Mouse (Mus musculus) liver, embryonic 11.5 days (tissue): ENCODE data around the gene Mtif2. TPM values are rescaled to one million over a fixed set of nuclear protein-coding genes. Genes with fewer than 3 reads are reported as not detected.
A peak's percentile ranks its signal among the peaks of the same experiment; 100 is the strongest.

Source experiments
- ATAC-seq: fragments of 200-750 bp; cut with Nextera tagmentation; replicated peaks from 2 replicates; pipeline ENCODE4 v1.8.0; 2017; ENCODE audit warnings: moderate number of reproducible peaks, mild to moderate bottlenecking, moderate TSS enrichment, moderate library complexity; ENCODE audit not compliant: low FRiP score
- DNase-seq: peaks from one replicate; pipeline ENCODE4 v3.0.0-alpha.2; 2017; ENCODE audit warnings: low spot score
- H3K27ac ChIP-seq: fragments of 300-500 bp; sonication (generic); 2 replicates; pipeline ENCODE4 v1.5.1; 2014; ENCODE audit warnings: mild to moderate bottlenecking, low read depth, low read length, control low read depth
- H3K27me3 ChIP-seq: fragments of 300-500 bp; sonication (generic); replicated peaks from 2 replicates; pipeline ENCODE4 v1.6.1; 2014; ENCODE audit warnings: low read length, mixed read lengths; ENCODE audit not compliant: control insufficient read depth, insufficient read depth
- H3K36me3 ChIP-seq: fragments of 300-500 bp; sonication (generic); 2 replicates; pipeline ENCODE4 v1.6.1; 2014; ENCODE audit warnings: mild to moderate bottlenecking, low read length, moderate library complexity, mixed read lengths; ENCODE audit not compliant: control insufficient read depth, insufficient read depth
- H3K4me1 ChIP-seq: fragments of 300-500 bp; sonication (generic); replicated peaks from 2 replicates; pipeline ENCODE4 v1.6.1; 2014; ENCODE audit warnings: low read length, mixed read lengths; ENCODE audit not compliant: control insufficient read depth, insufficient read depth
- H3K4me2 ChIP-seq: fragments of 300-500 bp; sonication (generic); 2 replicates; pipeline ENCODE4 v1.6.1; 2014; ENCODE audit warnings: mild to moderate bottlenecking, control low read depth, moderate library complexity
- H3K4me3 ChIP-seq: fragments of 300-500 bp; sonication (generic); 2 replicates; pipeline ENCODE4 v1.5.1; 2014; ENCODE audit warnings: low read depth, low read length, control low read depth
- H3K9ac ChIP-seq: fragments of 300-500 bp; sonication (generic); 2 replicates; pipeline ENCODE4 v1.6.1; 2014; ENCODE audit warnings: low read depth, low read length, control low read depth
- H3K9me3 ChIP-seq: fragments of 300-500 bp; sonication (generic); 2 replicates; pipeline ENCODE4 v1.6.1; 2016; ENCODE audit warnings: low read length, inconsistent platforms, mixed read lengths; ENCODE audit not compliant: control insufficient read depth
- WGBS: fragments of 180-500 bp; shearing (Covaris S2); extraction: QIAGEN DNeasy Blood & Tissue Kit; methylation state at CpG from one replicate; pipeline ENCODE4 v1.1.7; 2014; 5-methylcytosine and 5-hydroxymethylcytosine counted together
- polyA plus RNA-seq: library from polyadenylated mRNA; unstranded; fragments of >200 nt; fragmentation: Nextera tagmentation; extraction: Ambion mirVana; gene quantifications from 2 replicates; pipeline ENCODE4 v1.2.1, GENCODE M21; 2014

The Mtif2 gene
- polyA plus RNA-seq = 38.3 and 44.7 TPM in 2 replicates

DNA sequence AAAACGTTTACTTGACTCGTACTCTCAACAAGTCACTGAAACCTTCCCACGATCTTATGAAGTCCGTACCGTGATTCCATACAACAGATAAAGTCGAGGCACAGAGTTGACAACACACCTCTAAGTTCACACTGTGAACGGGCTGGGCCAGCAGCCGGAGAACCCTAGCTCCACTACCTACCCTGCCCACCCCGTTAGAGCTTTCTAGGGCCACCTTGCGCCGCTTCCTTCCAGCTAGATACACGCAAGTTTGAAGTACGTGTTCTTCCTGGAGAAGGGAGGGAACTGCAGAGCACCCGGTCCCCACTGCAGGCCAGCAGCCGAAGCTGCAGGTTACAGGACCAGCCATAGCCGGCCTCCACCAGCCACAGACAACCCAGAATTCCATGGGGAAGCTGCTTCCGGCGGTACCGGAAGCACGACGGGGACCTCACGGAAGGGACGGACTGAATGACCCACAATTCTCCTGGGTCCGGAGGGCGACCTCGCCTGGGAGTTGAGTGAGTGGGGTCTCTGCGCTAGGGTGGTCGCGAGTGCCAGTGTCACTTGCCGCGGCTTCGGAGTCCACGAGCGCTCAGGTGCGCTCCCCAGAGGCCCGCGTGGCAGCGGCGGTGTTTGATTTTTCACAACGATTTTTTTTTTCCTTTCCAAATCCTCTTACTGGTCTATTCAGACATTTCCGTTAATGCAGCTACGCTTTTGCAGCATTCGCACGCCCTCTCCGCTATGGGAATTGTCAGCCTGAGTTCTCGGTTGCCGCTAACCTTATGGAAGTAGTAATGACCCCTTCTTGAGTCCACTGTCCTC is at the start of gene Mtif2:
Mtif2 (plus strand) TSS at position 421 of the 807 bp plus-strand sequence.
- Histone ChIP-seq H3K4me3 (peak within 1 kb of the TSS; percentile 84), H3K9me3 (no peaks in the 10 kb centered on the region), H3K4me2 (peak within 1 kb of the TSS; percentile 78), H3K9ac (peak within 1 kb of the TSS; percentile 84), H3K27ac (peak within 1 kb of the TSS; percentile 84), H3K36me3 (no peaks in the 10 kb centered on the region), H3K4me1 (peaks cover 6% of the 10 kb centered on the region), H3K27me3 (no peaks in the 10 kb centered on the region)
- peak; percentile 91 for DNase-seq
- WGBS = 2% methylated on average over 47 of the region's 47 CpGs
- ATAC-seq = peak; percentile 97

- H3K9me3 ChIP-seq = no peaks in the 10 kb centered on the region
- H3K4me2 ChIP-seq = no peak overlapping the region
- no peak overlapping the region for H3K4me3 ChIP-seq
- H3K9ac ChIP-seq = no peak overlapping the region
- no peaks in the 10 kb centered on the region for H3K4me1 ChIP-seq
- H3K27me3 ChIP-seq = no peaks in the 10 kb centered on the region
- 78% methylated on average over 1 of the region's 1 CpGs for WGBS
- H3K36me3 ChIP-seq = no peaks in the 10 kb centered on the region
- DNase-seq (no peak), ATAC-seq (0 out of 2 replicates have a peak, but pooled peaks have one; percentile 45)
- no peak overlapping the region for H3K27ac ChIP-seq
These were observed 33.1 kb upstream of the Mtif2 start for GRCm38 (mm10) chr11:29493135-29493534.

DNA sequence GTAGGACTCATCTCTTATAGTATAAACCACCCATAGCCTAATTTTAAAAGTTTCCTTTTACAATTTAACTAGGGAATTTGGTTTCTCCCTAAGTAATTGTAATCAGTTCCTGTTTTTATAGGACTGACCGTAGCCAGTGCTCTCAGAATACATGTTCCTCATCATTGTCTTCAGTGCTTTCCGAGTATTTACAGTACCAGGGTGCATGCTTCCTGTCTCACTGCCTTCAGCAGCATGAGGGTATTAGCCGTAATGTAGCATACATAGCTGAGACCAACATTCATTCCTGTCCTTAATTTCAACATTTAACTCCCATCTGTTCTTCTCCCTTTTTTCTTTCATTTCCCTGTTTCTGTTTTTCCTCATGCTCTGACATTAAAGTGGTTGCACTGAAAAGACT is 29.2 kb upstream of the Mtif2 start:
- ATAC-seq (no peak), DNase-seq (no peak)
- Histone ChIP-seq H3K36me3 (no peaks in the 10 kb centered on the region), H3K27ac (no peak overlapping the region), H3K4me3 (no peak overlapping the region), H3K9me3 (no peaks in the 10 kb centered on the region), H3K4me2 (no peak overlapping the region), H3K4me1 (no peaks in the 10 kb centered on the region), H3K9ac (no peak overlapping the region), H3K27me3 (no peaks in the 10 kb centered on the region)
- WGBS = 74% methylated on average over 3 of the region's 3 CpGs

DNA sequence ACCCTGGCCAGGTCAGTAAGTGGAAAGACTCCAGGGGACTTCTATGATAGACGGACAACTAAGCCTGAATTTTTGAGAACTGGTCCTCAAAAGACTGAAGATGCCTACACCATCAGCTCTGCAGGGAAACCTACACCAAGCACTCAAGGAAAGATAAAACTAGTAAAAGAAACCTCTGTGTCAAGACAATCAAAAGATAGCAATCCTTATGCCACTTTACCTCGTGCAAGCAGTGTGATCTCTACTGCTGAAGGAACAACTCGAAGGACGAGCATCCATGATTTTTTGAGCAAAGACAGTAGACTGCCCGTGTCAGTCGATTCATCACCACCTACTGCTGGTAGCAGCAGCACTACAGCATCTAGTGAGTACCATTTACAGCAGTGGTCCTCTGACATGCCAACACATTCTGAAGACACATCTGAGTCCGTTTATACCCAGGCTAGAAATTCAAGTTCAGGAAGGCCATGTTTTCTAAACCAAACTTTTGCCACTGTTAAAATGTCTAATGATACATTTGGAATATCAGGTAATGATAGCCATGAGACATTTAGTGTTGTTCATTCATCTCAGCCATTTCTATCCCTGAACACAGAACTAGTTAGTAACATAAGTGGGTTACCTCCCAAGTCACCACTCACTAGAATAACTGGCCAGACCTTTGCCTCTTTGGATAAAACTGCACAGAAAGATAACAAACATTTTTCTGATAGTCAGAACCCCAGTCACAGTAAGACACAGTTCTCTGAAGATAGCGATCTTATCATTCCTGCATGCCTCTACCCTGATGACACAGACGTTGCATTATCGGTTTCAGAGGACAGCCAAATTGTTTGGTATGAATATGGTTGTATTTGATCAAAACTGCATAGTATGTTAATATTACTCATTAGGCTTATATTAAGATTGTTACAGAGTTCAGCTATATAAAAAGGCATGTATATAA is 22.0 kb upstream of the Mtif2 start:
- H3K4me3 ChIP-seq = no peak overlapping the region
- peak; percentile 93 for ATAC-seq
- WGBS = 72% methylated on average over 10 of the region's 10 CpGs
- no peak for DNase-seq
- peaks cover 9% of the 10 kb centered on the region for H3K4me1 ChIP-seq
- H3K36me3 ChIP-seq = no peaks in the 10 kb centered on the region; the same call in 1 of the 2 replicates
- no peaks in the 10 kb centered on the region for H3K27me3 ChIP-seq
- H3K9ac ChIP-seq = no peak overlapping the region
- no peak overlapping the region; the same call in 1 of the 2 replicates for H3K4me2 ChIP-seq
- H3K27ac ChIP-seq = no peak overlapping the region; the same call in 1 of the 2 replicates
- no peaks in the 10 kb centered on the region for H3K9me3 ChIP-seq

DNA sequence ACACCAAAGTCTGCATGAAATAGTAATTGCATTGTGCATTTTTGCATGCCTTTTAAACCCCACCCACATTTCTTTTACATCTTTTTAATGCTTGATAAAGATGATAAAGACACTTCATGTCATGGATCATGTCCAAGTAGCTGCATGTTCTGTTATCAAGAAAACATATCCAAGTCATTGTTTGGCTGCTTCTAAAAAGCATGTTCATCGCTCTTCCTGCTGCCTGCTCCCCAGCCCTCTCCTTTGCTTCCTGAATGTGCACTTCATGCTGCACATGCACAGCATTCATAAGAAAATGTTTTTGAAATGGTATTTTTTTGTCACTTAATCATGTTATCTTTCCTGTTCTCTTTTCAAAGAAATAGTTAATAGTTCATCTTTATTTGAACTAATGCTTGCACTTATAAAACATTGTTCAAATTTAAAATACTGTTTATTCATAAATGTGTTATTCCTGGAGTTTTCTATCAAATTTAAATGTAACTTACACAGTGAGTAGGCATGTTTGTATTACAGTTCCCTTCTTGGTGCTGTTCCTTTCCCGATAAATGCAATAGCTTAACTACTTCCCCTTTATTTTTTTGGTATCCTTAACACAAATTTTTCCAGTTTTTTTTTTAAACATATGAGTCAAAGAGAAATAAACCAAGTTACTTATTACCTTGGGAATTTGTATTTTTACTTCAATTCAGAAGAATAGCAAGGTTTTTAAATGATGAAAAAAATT is 21.1 kb upstream of the Mtif2 start:
- peak overlapping the region; percentile 70; the same call in 1 of the 2 replicates for H3K27ac ChIP-seq
- no peak overlapping the region for H3K4me3 ChIP-seq
- H3K9me3 ChIP-seq = no peaks in the 10 kb centered on the region
- peaks cover 9% of the 10 kb centered on the region for H3K4me1 ChIP-seq
- H3K27me3 ChIP-seq = no peaks in the 10 kb centered on the region
- peak; percentile 43 for ATAC-seq
- 75% methylated on average over 2 of the region's 2 CpGs for WGBS
- H3K9ac ChIP-seq = no peak overlapping the region
- no peaks in the 10 kb centered on the region; the same call in 1 of the 2 replicates for H3K36me3 ChIP-seq
- H3K4me2 ChIP-seq = no peak overlapping the region; the same call in 1 of the 2 replicates
- DNase-seq = no peak

DNA sequence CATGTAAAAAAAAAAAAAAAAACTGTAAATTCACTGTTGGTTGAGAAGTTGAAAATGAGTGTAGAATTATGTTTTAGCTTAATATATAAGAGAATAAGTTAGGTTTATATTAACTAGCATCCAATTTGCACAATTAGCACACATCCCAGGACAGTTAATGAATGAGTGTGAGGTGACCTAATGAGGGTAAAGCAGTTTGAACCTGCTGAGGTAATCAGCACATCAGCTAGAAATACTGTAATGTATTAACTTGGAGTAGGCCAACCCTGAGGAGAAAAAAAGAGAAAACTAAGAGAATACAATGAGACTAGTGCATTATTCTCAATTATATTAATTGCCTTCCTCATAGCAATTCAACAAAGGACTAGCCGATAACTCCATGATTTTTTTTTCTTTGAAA is 16.8 kb upstream of the Mtif2 start:
- DNase-seq = no peak
- WGBS = 94% methylated on average over 1 of the region's 1 CpGs
- H3K27me3 ChIP-seq = no peaks in the 10 kb centered on the region
- no peak overlapping the region for H3K4me2 ChIP-seq
- peaks cover 4% of the 10 kb centered on the region; the same call in 1 of the 2 replicates for H3K36me3 ChIP-seq
- no peak overlapping the region for H3K9ac ChIP-seq
- no peak overlapping the region for H3K27ac ChIP-seq
- H3K4me1 ChIP-seq = peaks cover 10% of the 10 kb centered on the region
- no peak for ATAC-seq
- H3K4me3 ChIP-seq = no peak overlapping the region
- H3K9me3 ChIP-seq = no peaks in the 10 kb centered on the region

DNA sequence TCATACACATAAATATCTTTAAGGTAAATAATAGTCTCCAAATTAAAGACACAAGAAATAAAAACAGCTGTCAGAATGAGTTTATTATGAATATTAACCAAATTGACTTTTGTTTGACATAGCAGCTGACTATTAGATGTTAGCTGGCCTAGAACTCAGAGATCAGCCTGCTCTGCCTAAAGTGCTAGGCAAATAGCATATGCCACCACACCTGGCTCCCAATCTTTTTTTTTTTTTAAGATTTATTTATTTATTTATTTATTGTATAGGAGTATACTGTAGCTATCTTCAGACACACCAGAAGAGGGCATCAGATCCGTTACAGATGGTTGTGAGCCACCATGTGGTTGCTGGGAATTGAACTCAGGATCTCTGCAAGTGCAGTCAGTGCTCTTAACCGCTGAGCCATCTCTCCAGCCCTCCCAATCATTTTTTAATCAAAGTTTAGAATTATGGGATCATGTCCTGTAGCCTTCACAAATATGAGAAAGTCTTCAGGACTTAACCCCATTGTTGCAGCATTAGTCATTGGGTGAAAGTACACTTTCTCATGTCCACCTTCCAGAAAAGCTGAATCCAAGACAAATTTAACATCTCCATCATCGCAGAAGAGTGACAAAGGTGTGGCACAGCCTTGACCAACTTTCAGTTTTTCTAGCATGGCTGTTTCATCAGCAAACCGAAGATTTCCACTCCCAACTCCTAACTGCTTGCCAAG is 13.2 kb upstream of the Mtif2 start:
- H3K4me3 ChIP-seq = no peak overlapping the region
- ATAC-seq = no peak
- no peaks in the 10 kb centered on the region for H3K9me3 ChIP-seq
- 87% methylated on average over 4 of the region's 4 CpGs for whole genome bisulfite sequencing
- H3K36me3 ChIP-seq = peaks cover 4% of the 10 kb centered on the region; the same call in 1 of the 2 replicates
- H3K27me3 ChIP-seq = no peaks in the 10 kb centered on the region
- H3K4me1 ChIP-seq = peaks cover 5% of the 10 kb centered on the region; the same call in 1 of the 2 replicates
- H3K27ac ChIP-seq = no peak overlapping the region
- DNase-seq = no peak
- H3K4me2 ChIP-seq = no peak overlapping the region
- no peak overlapping the region for H3K9ac ChIP-seq
